Comparison of ENCODE assay signal across 24 mouse cellular contexts in the genomic region with DNA sequence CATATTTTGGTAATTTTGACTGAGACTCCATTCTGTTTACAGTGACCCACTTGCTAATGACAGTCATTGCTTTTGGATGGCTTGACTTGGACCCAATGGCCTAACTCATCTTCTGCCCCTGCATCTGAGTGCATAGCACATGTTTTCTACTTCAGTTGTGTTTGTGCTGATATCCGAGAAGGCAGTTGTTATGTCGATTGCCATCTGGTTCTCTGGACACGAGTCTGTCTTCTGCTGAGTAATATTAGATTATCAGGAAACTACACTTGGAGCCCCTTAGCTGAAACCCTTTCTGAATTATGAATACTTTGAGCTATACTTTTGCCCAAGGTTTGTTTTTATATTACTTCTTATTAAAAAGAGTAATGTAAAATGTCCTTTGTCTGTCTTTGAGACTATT. TPM values are rescaled to one million over a fixed set of nuclear protein-coding genes. Genes with fewer than 3 reads are reported as not detected.
DNase-seq lines count a peak whose midpoint lies in the region; ATAC-seq and TF ChIP-seq lines count a peak whose summit lies in the region.
"Had no signal": no experiment of that assay in that cellular context is flagged by ENCODE, and none has a peak within 500 bp of the region (broad histone marks: within the 10 kb centered on the region; RNA-seq: fewer than 3 reads in every experiment).

No protein-coding gene starts in this region.

- no peak for TF ChIP-seq POLR2A in MEL (IDR thresholded peaks at IDR 0.05; ENCODE audit: control insufficient read depth in 1 of 2, insufficient read depth in 1 of 2, low read depth in 1 of 2, low read length in 2 of 2, poor library complexity in 1 of 2)

- peaks cover 17 to 28% of the 10 kb centered on the region in 2 experiments for H3K4me1 ChIP-seq in MEL (ENCODE audit: control insufficient read depth in 1 of 2, insufficient read depth in 2 of 2, low read length in 2 of 2)
- H3K4me1 ChIP-seq in liver, embryonic 13.5 days (replicated peaks): peaks cover 53% of the 10 kb centered on the region
- H3K4me1 ChIP-seq: neural tube, embryonic 12.5 days; stomach, embryonic 15.5 days had no signal

- TF ChIP-seq CTCF in MEL (IDR thresholded peaks at IDR 0.05 in 2 of 3, conservative IDR thresholded peaks at IDR 0.05 in 1 of 3; ENCODE audit: control insufficient read depth in 1 of 3, insufficient read depth in 1 of 3, low read depth in 2 of 3, low read length in 3 of 3, poor library complexity in 1 of 3, severe bottlenecking in 1 of 3): no peak

- H3K4me2 ChIP-seq in liver, embryonic 13.5 days: no peak overlapping the region
- H3K4me2 ChIP-seq: embryonic facial prominence, embryonic 12.5 days; lung, embryonic 14.5 days; midbrain, embryonic 11.5 days; neural tube, embryonic 12.5 days; stomach, embryonic 15.5 days had no signal

- TF ChIP-seq EP300 in MEL (IDR thresholded peaks at IDR 0.05; ENCODE audit: low read depth in 1 of 2, low read length in 2 of 2): peak; percentile 91 to 94

- H3K27ac ChIP-seq in MEL (ENCODE audit: control insufficient read depth, low read depth, low read length): peak overlapping the region; percentile 71
- H3K27ac ChIP-seq in liver, embryonic 13.5 days: no peak overlapping the region
- H3K27ac ChIP-seq: embryonic facial prominence, embryonic 12.5 days; hindbrain, postnatal 0 days; kidney, postnatal 0 days; neural tube, embryonic 12.5 days; stomach, embryonic 15.5 days had no signal

- H3K36me3 ChIP-seq in MEL (ENCODE audit: control insufficient read depth in 1 of 2, insufficient read depth in 2 of 2, low read length in 2 of 2): peaks cover 0 to 30% of the 10 kb centered on the region in 2 experiments; a peak in 2 of 4 replicates
- H3K36me3 ChIP-seq in liver, embryonic 13.5 days: no peaks in the 10 kb centered on the region
- H3K36me3 ChIP-seq: embryonic facial prominence, embryonic 12.5 days; neural tube, embryonic 12.5 days; stomach, embryonic 15.5 days had no signal

- H3K79me2 ChIP-seq in MEL (ENCODE audit: control insufficient read depth, insufficient read depth, low read length, poor library complexity): no peaks in the 10 kb centered on the region

- DNase-seq in MEL (ENCODE audit: low read depth, low spot score): peak; percentile 71
- DNase-seq in liver, embryonic 13.5 days: peak; percentile 60
- no peak for DNase-seq in adrenal gland, postnatal 36 days
- no peak for DNase-seq in left cerebral cortex, adult 11 months (ENCODE audit: low spot score)
- DNase-seq in embryo, embryonic 9.5 days (ENCODE audit: extremely low spot score): no peak
- DNase-seq: cerebellum, adult 11-12 months; cerebellum, adult 9-11 months; gastrocnemius, postnatal 14 days; kidney, adult 8-10 months; kidney, postnatal 4 days; left cerebral cortex, postnatal 4 days; lung, embryonic 14.5 days; lung, postnatal 14 days had no signal

- WGBS in liver, embryonic 13.5 days (ENCODE audit: insufficient replicate concordance): 11% methylated on average over 3 of the region's 3 CpGs

- no peak for TF ChIP-seq RAD21 in MEL (IDR thresholded peaks at IDR 0.05; ENCODE audit: low read depth, low read length)

- peak overlapping the region in 1 of 2 experiments; percentile 24; a peak in 2 of 4 replicates for H3K4me3 ChIP-seq in MEL (ENCODE audit: control insufficient read depth in 1 of 2, insufficient read depth in 1 of 2, low read depth in 2 of 2, low read length in 2 of 2)
- H3K4me3 ChIP-seq in liver, embryonic 13.5 days (replicated peaks): no peak overlapping the region
- H3K4me3 ChIP-seq: embryonic facial prominence, embryonic 12.5 days; neural tube, embryonic 12.5 days; stomach, embryonic 15.5 days had no signal

- no peaks in the 10 kb centered on the region for H3K27me3 ChIP-seq in MEL (ENCODE audit: control insufficient read depth in 1 of 2, insufficient read depth in 2 of 2, low read length in 2 of 2)
- no peaks in the 10 kb centered on the region for H3K27me3 ChIP-seq in liver, embryonic 13.5 days
- H3K27me3 ChIP-seq: embryonic facial prominence, embryonic 12.5 days; neural tube, embryonic 12.5 days; stomach, embryonic 15.5 days had no signal

- no peak overlapping the region for H3K9ac ChIP-seq in MEL (ENCODE audit: control insufficient read depth, low read depth, low read length, poor library complexity, severe bottlenecking)
- no peak overlapping the region for H3K9ac ChIP-seq in liver, embryonic 13.5 days
- H3K9ac ChIP-seq: embryonic facial prominence, embryonic 12.5 days; lung, embryonic 14.5 days; neural tube, embryonic 12.5 days; stomach, embryonic 15.5 days had no signal

- H3K9me3 ChIP-seq in MEL (replicated peaks; ENCODE audit: insufficient read depth, low read length): no peaks in the 10 kb centered on the region
- H3K9me3 ChIP-seq in liver, embryonic 13.5 days (replicated peaks): no peaks in the 10 kb centered on the region
- H3K9me3 ChIP-seq: embryonic facial prominence, embryonic 12.5 days; neural tube, embryonic 12.5 days; stomach, embryonic 15.5 days had no signal

- peak; percentile 71 for ATAC-seq in erythroblast, adult 5-6 weeks (replicated peaks; ENCODE audit: low FRiP score, poor library complexity, severe bottlenecking)
- ATAC-seq in liver, embryonic 13.5 days (ENCODE audit: low read depth): peak; percentile 92
- ATAC-seq in megakaryocyte progenitor cell, adult 5-6 weeks (replicated peaks; ENCODE audit: poor library complexity): peak; percentile 82
- ATAC-seq: forebrain, embryonic 16.5 days; hindbrain, postnatal 0 days; intestine, embryonic 16.5 days; midbrain, embryonic 16.5 days had no signal

TF ChIP-seq in MEL, 35 proteins besides CTCF, POLR2A, EP300 and RAD21:
- TF ChIP-seq MAX (IDR thresholded peaks at IDR 0.05; ENCODE audit: low read length) (peak; percentile 86), ZC3H11A (IDR thresholded peaks at IDR 0.05; ENCODE audit: low read depth, low read length) (no peak), MYC (IDR thresholded peaks at IDR 0.05; ENCODE audit: low read depth, low read length) (peak; percentile 88), MAFK (IDR thresholded peaks at IDR 0.05; ENCODE audit: borderline replicate concordance, low read depth, low read length) (peak; percentile 56; the same call in 1 of the 2 replicates), CHD1 (IDR thresholded peaks at IDR 0.05; ENCODE audit: low read depth, low read length) (no peak), ELF1 (IDR thresholded peaks at IDR 0.05; ENCODE audit: low read depth, low read length) (0 out of 2 replicates have a peak, but pooled peaks have one; percentile 2), UBTF (IDR thresholded peaks at IDR 0.05; ENCODE audit: borderline replicate concordance, insufficient read depth, low read depth, low read length) (no peak), KAT2A (conservative IDR thresholded peaks at IDR 0.05; ENCODE audit: low read depth, low read length) (no peak), JUND (IDR thresholded peaks at IDR 0.05; ENCODE audit: low read depth, low read length) (no peak), NELFE (IDR thresholded peaks at IDR 0.05; ENCODE audit: low read depth, low read length) (no peak), TAL1 (IDR thresholded peaks at IDR 0.05; ENCODE audit: low read length) (peak; percentile 72), ETS1 (IDR thresholded peaks at IDR 0.05; ENCODE audit: low read depth, low read length) (peak; percentile 82), USF2 (IDR thresholded peaks at IDR 0.05; ENCODE audit: borderline replicate concordance in 1 of 2, insufficient read depth in 1 of 2, low read depth in 1 of 2, low read length in 2 of 2) (no peak), SIN3A (IDR thresholded peaks at IDR 0.05; ENCODE audit: low read length) (peak; percentile 57; the same call in 1 of the 2 replicates), SMC3 (IDR thresholded peaks at IDR 0.05; ENCODE audit: low read depth, low read length) (no peak), CHD2 (IDR thresholded peaks at IDR 0.05; ENCODE audit: low read length) (no peak), MYB (IDR thresholded peaks at IDR 0.05; ENCODE audit: low read depth, low read length) (peak; percentile 83), ZKSCAN1 (IDR thresholded peaks at IDR 0.05; ENCODE audit: low read depth, low read length) (no peak), TCF12 (IDR thresholded peaks at IDR 0.05; ENCODE audit: low read depth, low read length) (peak; percentile 93), TBP (IDR thresholded peaks at IDR 0.05; ENCODE audit: low read depth, low read length) (no peak), MXI1 (IDR thresholded peaks at IDR 0.05; ENCODE audit: low read depth, low read length) (peak; percentile 86), MEF2A (IDR thresholded peaks at IDR 0.05; ENCODE audit: extremely low read depth, insufficient replicate concordance, low read depth, low read length, poor library complexity, severe bottlenecking) (no peak), ZNF384 (IDR thresholded peaks at IDR 0.05; ENCODE audit: low read depth, low read length) (no peak), RCOR1 (IDR thresholded peaks at IDR 0.05; ENCODE audit: low read depth, low read length) (peak; percentile 50; the same call in 1 of the 2 replicates), MAZ (IDR thresholded peaks at IDR 0.05; ENCODE audit: low read depth, low read length) (no peak), GABPA (IDR thresholded peaks at IDR 0.05; ENCODE audit: low read depth, low read length) (peak; percentile 70; the same call in 1 of the 2 replicates), GATA1 (IDR thresholded peaks at IDR 0.05; ENCODE audit: low read depth, low read length) (peak; percentile 81), HCFC1 (IDR thresholded peaks at IDR 0.05; ENCODE audit: low read depth, low read length) (no peak), USF1 (IDR thresholded peaks at IDR 0.05; ENCODE audit: low read depth, low read length) (no peak), E2F4 (IDR thresholded peaks at IDR 0.05; ENCODE audit: borderline replicate concordance, low read depth, low read length) (no peak), BHLHE40 (IDR thresholded peaks at IDR 0.05; ENCODE audit: borderline replicate concordance, low read depth, low read length) (peak; percentile 76; the same call in 1 of the 2 replicates), POLR2AphosphoS5 (IDR thresholded peaks at IDR 0.05; ENCODE audit: borderline replicate concordance, low read depth, low read length) (no peak)

RNA-seq across cellular contexts. Expression of a gene that starts 22.9 kb away (rescaled TPM):
- total RNA-seq in MEL (2012; rRNA removed): 17.8 and 18.5 TPM in 2 replicates
- 10 to 100 TPM in 1 of 2 experiments, not detected in 1; 19.7 TPM for polyA plus RNA-seq in MEL (2012; ENCODE audit: insufficient read depth in 1 of 2, insufficient read length in 2 of 2, low read depth in 1 of 2, low replicate concordance in 2 of 2, missing spikeins in 1 of 2)
- 12.3 and 18.8 TPM in 2 replicates for total RNA-seq in erythroblast, adult 5-6 weeks (2015; ENCODE audit: low replicate concordance)
- 3.1 and 4.9 TPM in 2 replicates for total RNA-seq in erythroblast, adult 5-6 weeks (2017; ENCODE audit: low replicate concordance)
- polyA plus RNA-seq in liver, embryonic 13.5 days (2015; fragmentation: Nextera tagmentation; extraction: Ambion mirVana): 7.2 and 10.0 TPM in 2 replicates
- total RNA-seq in megakaryocyte progenitor cell, adult 5-6 weeks (2015): 17.2 and 21.3 TPM in 2 replicates
- 11.1 and 18.1 TPM in 2 replicates for total RNA-seq in megakaryocyte progenitor cell, adult 5-6 weeks (2017)
- total RNA-seq in adrenal gland, postnatal 36 days (2021): 10 to 100 TPM; 25.8 to 26.3 TPM

Comparison
In these comparisons a context has a peak if more than half of its experiments do, and no peak if none do; other contexts are left out.
1. DNase-seq: peak in MEL (single experiment) and liver, embryonic 13.5 days (single experiment); none in adrenal gland, postnatal 36 days (0 of 2), left cerebral cortex, adult 11 months (single experiment) and embryo, embryonic 9.5 days (single experiment).
2. Peak in every context shown above with its lines, with median percentiles within 50 percentile points of each other: ATAC-seq.